Mouse (Mus musculus): ENCODE data around the gene Stk39. TPM values are rescaled to one million over a fixed set of nuclear protein-coding genes. Genes with fewer than 3 reads are reported as not detected.

Stk39 gene
- polyA plus RNA-seq, 1 experiment from 2014 or later: 30.0 TPM

DNA sequence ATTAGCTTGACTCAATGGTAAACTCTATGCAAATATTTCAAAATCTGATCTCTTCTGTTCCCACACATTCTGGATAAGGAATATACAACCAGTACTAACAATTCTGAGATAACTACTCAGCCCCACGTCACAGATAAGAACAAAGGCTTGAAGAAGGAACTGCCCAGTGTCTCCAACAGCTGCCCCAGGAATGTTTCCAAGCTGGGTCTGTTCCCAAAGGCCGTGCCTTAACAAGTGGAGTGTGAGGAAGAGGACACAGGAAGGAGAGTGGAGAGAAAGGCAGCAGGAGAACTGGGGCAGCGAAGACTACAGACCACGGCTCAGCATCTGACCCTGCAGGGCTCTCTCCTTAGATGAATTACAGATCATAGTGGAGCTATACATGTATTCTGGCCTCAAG, 39.2 kb downstream of the Stk39 start:
- no peaks in the 10 kb centered on the region for H3K36me3 ChIP-seq (ENCODE audit: control insufficient read depth, insufficient read depth, low read length)
- WGBS: 75% methylated on average over 4 of the region's 4 CpGs
- no peak for ATAC-seq (ENCODE audit: low FRiP score, low TSS enrichment)
- H3K9me3 ChIP-seq (ENCODE audit: control insufficient read depth, low read length): no peaks in the 10 kb centered on the region
- H3K4me1 ChIP-seq (ENCODE audit: control insufficient read depth, insufficient read depth, low read length): peaks cover 41% of the 10 kb centered on the region
- H3K27ac ChIP-seq (ENCODE audit: low read depth, low read length): no peak overlapping the region
- no peak overlapping the region for H3K4me2 ChIP-seq (replicated peaks; ENCODE audit: low read depth, low read length)
- no peak overlapping the region for H3K4me3 ChIP-seq (ENCODE audit: low read length)
- no peak overlapping the region for H3K9ac ChIP-seq (ENCODE audit: low read depth, low read length)
- H3K27me3 ChIP-seq (ENCODE audit: control insufficient read depth, insufficient read depth, low read length): no peaks in the 10 kb centered on the region

DNA sequence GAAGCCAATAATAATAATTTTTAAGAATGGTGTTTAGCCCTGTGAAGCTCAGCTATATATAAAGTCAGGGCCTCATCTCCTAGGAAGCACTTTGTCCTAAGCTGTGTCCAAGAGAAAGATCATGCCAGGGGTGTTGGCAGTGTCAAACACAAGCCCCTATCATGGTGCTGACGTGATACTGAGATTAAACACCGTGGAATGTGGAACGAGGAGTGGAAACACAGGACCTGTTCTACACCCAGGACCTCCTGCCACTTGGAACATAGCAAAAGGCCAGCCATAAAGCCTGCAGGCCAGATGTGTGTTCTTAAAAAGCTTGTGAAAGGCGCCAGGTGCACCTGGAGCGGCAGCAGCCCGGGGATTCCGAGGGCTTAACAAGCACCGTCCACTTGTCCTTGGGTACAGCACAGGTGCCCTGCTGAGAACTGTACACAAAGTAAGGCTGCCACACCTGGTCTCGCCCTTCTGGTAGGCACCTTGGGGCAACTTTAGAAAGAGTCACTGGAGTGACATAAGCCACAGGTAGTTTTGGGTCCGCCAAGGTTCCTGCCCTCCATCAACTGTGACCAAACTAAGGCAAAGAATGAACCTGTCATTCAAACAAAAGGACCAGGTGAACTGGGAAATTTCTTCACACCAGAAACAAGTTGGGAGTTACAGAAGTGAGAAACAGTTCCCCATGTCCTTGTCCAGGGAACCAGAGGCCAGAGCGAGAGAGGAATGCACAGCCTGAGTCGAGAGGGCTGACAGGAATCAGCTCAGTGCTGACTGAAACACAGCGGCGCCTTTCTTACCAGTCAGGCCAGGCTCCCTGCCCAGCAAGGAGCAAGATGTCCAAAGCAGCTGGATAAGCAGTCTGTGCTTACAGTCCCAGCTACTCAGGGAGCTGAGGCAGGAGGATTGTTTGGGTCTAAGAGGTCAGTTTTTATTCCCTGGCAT, 40.8 kb downstream of the Stk39 start:
- Histone ChIP-seq H3K9ac (ENCODE audit: low read depth, low read length) (no peak overlapping the region), H3K4me1 (ENCODE audit: control insufficient read depth, insufficient read depth, low read length) (peaks cover 35% of the 10 kb centered on the region), H3K4me3 (ENCODE audit: low read length) (no peak overlapping the region), H3K4me2 (replicated peaks; ENCODE audit: low read depth, low read length) (no peak overlapping the region), H3K36me3 (ENCODE audit: control insufficient read depth, insufficient read depth, low read length) (no peaks in the 10 kb centered on the region), H3K27me3 (ENCODE audit: control insufficient read depth, insufficient read depth, low read length) (no peaks in the 10 kb centered on the region), H3K9me3 (ENCODE audit: control insufficient read depth, low read length) (no peaks in the 10 kb centered on the region), H3K27ac (ENCODE audit: low read depth, low read length) (no peak overlapping the region)
- no peak for ATAC-seq (ENCODE audit: low FRiP score, low TSS enrichment)
- 89% methylated on average over 14 of the region's 14 CpGs for WGBS

DNA sequence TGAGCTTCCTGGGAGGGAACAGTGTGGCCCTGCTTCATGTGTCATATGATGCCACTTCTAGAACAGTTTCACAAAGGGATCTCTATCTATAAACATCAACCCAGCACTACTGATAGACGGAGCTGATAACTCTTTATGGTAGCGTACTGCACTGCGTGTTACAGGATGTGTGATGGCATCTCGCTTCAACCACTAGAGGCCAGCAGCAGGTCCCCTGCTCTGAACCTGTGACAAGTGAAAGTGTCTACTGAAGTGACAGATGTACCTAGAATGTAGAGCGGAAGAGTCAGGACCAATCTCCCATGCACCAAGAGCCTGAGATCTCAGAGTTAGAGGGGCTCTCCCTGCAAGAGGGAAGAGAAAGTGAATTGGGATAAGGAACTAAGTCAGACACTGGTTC, 41.6 kb downstream of the Stk39 start:
- Histone ChIP-seq H3K9me3 (ENCODE audit: control insufficient read depth, low read length) (no peaks in the 10 kb centered on the region), H3K27me3 (ENCODE audit: control insufficient read depth, insufficient read depth, low read length) (no peaks in the 10 kb centered on the region), H3K27ac (ENCODE audit: low read depth, low read length) (no peak overlapping the region), H3K9ac (ENCODE audit: low read depth, low read length) (no peak overlapping the region), H3K4me3 (ENCODE audit: low read length) (no peak overlapping the region), H3K4me1 (ENCODE audit: control insufficient read depth, insufficient read depth, low read length) (peaks cover 27% of the 10 kb centered on the region), H3K36me3 (ENCODE audit: control insufficient read depth, insufficient read depth, low read length) (no peaks in the 10 kb centered on the region), H3K4me2 (replicated peaks; ENCODE audit: low read depth, low read length) (no peak overlapping the region)
- ATAC-seq (ENCODE audit: low FRiP score, low TSS enrichment): 0 out of 2 replicates have a peak, but pooled peaks have one; percentile 2
- 86% methylated on average over 5 of the region's 5 CpGs for WGBS

DNA sequence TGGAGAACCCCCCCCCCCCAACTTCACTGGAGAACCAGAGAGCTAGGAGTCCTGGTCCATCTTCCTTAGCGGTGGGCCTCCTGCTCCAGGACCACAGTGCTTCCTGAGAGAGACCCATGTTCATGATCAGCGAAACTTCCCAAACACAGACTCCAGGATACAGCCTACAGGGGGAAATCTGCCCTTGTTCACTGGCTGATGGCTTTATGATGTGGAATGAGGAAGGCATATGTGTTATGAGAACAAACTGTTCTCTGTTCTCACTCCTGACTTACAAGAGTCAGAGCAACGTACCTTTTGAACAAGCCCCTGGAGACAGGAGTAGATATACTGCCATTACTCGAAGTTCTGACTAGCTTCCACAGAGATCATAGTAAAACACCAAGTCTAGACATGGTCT, 42.6 kb downstream of the Stk39 start:
- 74% methylated on average over 4 of the region's 4 CpGs for WGBS
- no peak for ATAC-seq (ENCODE audit: low FRiP score, low TSS enrichment)

DNA sequence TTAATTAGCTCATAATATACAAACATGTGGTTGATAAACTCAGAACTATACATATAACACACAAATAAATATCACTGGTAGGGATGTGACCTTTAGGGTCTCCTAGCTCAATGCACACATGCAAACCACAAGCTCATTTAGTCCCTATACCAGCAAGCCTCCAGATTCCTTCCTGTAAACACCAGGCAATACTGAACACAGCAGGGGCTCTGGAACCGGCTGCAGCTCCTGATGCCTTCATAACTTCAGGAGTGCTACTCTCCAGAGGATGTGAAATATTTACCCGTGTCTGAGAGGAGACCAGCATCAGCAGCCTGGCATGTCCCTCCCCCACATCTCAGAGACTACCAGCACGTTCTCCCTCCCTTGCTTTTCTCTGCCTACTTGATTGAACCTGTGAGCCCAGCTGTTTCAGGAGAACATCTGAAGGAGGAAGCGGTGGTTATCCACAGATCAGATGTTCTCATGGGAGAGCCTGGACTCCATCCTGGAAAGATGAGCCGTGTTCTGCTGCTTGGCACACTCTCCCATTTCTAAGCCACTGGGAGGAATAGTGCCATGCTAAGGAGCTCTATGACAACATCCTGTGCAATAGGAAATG, 45.0 kb downstream of the Stk39 start:
- H3K27me3 ChIP-seq (ENCODE audit: control insufficient read depth, insufficient read depth, low read length): no peaks in the 10 kb centered on the region
- H3K9ac ChIP-seq (ENCODE audit: low read depth, low read length): no peak overlapping the region
- 58% methylated on average over 5 of the region's 5 CpGs for WGBS
- no peaks in the 10 kb centered on the region for H3K36me3 ChIP-seq (ENCODE audit: control insufficient read depth, insufficient read depth, low read length)
- no peak for ATAC-seq (ENCODE audit: low FRiP score, low TSS enrichment)
- 0 out of 2 replicates have a peak, but pooled peaks cover 7% of the 10 kb centered on the region for H3K4me1 ChIP-seq (ENCODE audit: control insufficient read depth, insufficient read depth, low read length)
- H3K9me3 ChIP-seq (ENCODE audit: control insufficient read depth, low read length): no peaks in the 10 kb centered on the region
- no peak overlapping the region for H3K4me2 ChIP-seq (replicated peaks; ENCODE audit: low read depth, low read length)
- H3K27ac ChIP-seq (ENCODE audit: low read depth, low read length): no peak overlapping the region
- H3K4me3 ChIP-seq (ENCODE audit: low read length): no peak overlapping the region

More for the DNA sequence above, 42.6 kb downstream of the Stk39 start:
- H3K36me3 ChIP-seq (ENCODE audit: control insufficient read depth, insufficient read depth, low read length): no peaks in the 10 kb centered on the region
- no peaks in the 10 kb centered on the region for H3K9me3 ChIP-seq (ENCODE audit: control insufficient read depth, low read length)
- peaks cover 17% of the 10 kb centered on the region for H3K4me1 ChIP-seq (ENCODE audit: control insufficient read depth, insufficient read depth, low read length)
- H3K9ac ChIP-seq (ENCODE audit: low read depth, low read length): no peak overlapping the region
- no peak overlapping the region for H3K4me2 ChIP-seq (replicated peaks; ENCODE audit: low read depth, low read length)
- H3K27me3 ChIP-seq (ENCODE audit: control insufficient read depth, insufficient read depth, low read length): no peaks in the 10 kb centered on the region
- H3K27ac ChIP-seq (ENCODE audit: low read depth, low read length): no peak overlapping the region
- H3K4me3 ChIP-seq (ENCODE audit: low read length): no peak overlapping the region

DNA sequence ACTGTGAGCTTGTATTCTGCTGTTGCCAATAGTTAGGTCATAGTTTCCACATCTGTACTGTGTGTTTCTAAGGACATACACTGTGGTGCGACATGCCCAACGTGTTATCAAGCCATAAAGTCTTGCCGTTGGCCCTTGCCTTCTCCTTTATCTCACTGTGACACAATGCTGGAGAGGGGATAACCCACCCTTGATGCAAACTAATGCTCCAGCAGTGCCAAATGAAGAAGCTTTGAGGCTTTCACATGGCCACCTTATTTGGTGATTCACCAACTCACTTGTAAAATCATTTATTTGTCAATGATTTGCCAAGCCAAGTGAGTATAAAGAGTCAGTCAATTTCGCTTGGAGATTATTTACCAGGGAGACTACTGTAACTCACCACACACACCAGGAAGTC, 46.0 kb downstream of the Stk39 start:
- H3K27ac ChIP-seq (ENCODE audit: low read depth, low read length): no peak overlapping the region
- no peak overlapping the region for H3K4me2 ChIP-seq (replicated peaks; ENCODE audit: low read depth, low read length)
- ATAC-seq (ENCODE audit: low FRiP score, low TSS enrichment): no peak
- H3K27me3 ChIP-seq (ENCODE audit: control insufficient read depth, insufficient read depth, low read length): no peaks in the 10 kb centered on the region
- peaks cover 12% of the 10 kb centered on the region; the same call in 1 of the 2 replicates for H3K4me1 ChIP-seq (ENCODE audit: control insufficient read depth, insufficient read depth, low read length)
- H3K9me3 ChIP-seq (ENCODE audit: control insufficient read depth, low read length): no peaks in the 10 kb centered on the region
- no peaks in the 10 kb centered on the region for H3K36me3 ChIP-seq (ENCODE audit: control insufficient read depth, insufficient read depth, low read length)
- H3K9ac ChIP-seq (ENCODE audit: low read depth, low read length): no peak overlapping the region
- 83% methylated on average over 4 of the region's 4 CpGs for WGBS
- no peak overlapping the region for H3K4me3 ChIP-seq (ENCODE audit: low read length)

DNA sequence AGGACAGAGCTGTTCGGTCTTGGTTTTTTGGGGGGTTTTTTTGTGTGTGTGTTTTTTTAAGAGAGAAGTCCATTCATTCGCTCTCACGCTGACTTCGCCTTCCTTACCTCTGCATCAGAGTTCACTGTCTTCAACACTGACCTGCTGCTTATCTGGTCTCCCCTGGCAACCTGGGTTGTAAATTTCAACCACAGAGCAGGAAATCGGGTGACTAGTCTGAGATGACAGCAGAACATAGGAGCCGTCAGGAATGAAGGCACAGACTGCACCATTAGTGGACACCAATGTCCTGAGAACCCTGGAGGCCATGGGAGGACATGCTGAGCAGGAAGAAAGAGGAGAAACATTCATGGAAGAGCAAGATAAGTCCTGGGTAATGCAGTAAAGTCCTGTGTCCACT, 51.1 kb downstream of the Stk39 start:
- WGBS: 43% methylated on average over 6 of the region's 6 CpGs
- no peak for ATAC-seq (ENCODE audit: low FRiP score, low TSS enrichment)
- H3K4me1 ChIP-seq (ENCODE audit: control insufficient read depth, insufficient read depth, low read length): peaks cover 8% of the 10 kb centered on the region; the same call in 1 of the 2 replicates

DNA sequence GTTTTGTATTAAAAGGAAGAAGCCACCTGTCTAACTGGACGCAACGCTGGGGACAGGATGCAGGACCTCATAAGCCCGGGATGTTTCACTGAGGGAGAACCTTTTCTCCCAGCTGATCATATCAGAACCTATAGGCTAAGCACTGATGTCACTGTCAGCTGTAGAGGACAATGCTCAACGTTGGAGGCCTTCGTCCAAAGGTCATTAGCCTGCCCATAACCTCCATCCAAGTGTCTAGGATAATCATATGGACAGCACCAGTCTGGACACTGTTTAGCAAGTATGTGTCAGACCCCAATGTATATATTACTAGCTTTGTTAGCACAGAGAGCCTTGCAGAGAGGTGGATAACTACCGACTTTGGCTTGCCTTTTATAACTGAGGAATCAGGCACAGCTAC, 51.8 kb downstream of the Stk39 start:
- Histone ChIP-seq H3K27ac (ENCODE audit: low read depth, low read length) (no peak overlapping the region), H3K4me2 (replicated peaks; ENCODE audit: low read depth, low read length) (no peak overlapping the region), H3K9me3 (ENCODE audit: control insufficient read depth, low read length) (no peaks in the 10 kb centered on the region), H3K27me3 (ENCODE audit: control insufficient read depth, insufficient read depth, low read length) (no peaks in the 10 kb centered on the region), H3K4me3 (ENCODE audit: low read length) (no peak overlapping the region), H3K9ac (ENCODE audit: low read depth, low read length) (no peak overlapping the region), H3K4me1 (ENCODE audit: control insufficient read depth, insufficient read depth, low read length) (peaks cover 8% of the 10 kb centered on the region; the same call in 1 of the 2 replicates), H3K36me3 (ENCODE audit: control insufficient read depth, insufficient read depth, low read length) (no peaks in the 10 kb centered on the region)
- WGBS: 81% methylated on average over 6 of the region's 6 CpGs
- no peak for ATAC-seq (ENCODE audit: low FRiP score, low TSS enrichment)

More for the DNA sequence above, 51.1 kb downstream of the Stk39 start:
- H3K9ac ChIP-seq (ENCODE audit: low read depth, low read length): no peak overlapping the region
- H3K4me3 ChIP-seq (ENCODE audit: low read length): no peak overlapping the region
- no peak overlapping the region for H3K4me2 ChIP-seq (replicated peaks; ENCODE audit: low read depth, low read length)
- no peaks in the 10 kb centered on the region for H3K9me3 ChIP-seq (ENCODE audit: control insufficient read depth, low read length)
- no peak overlapping the region for H3K27ac ChIP-seq (ENCODE audit: low read depth, low read length)
- no peaks in the 10 kb centered on the region for H3K36me3 ChIP-seq (ENCODE audit: control insufficient read depth, insufficient read depth, low read length)
- no peaks in the 10 kb centered on the region for H3K27me3 ChIP-seq (ENCODE audit: control insufficient read depth, insufficient read depth, low read length)

DNA sequence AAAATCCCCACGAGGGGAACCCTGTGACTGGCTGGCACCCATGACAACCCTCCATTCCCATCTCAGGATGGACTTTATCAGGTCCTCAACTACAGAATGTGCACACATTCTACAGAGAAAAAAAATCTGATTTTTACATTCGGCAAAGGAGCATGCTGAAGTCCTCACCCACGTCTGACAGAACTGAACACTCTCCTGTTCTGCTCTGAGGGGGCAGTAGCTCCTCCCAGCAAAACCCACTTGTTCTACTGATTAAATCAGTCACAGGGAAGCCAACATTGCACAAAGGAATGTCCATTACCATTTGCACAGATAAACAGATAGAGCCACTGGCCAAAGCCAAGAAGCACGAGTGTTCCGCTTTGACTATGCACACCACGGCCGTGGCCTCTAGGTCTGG, 52.3 kb downstream of the Stk39 start:
- ATAC-seq (ENCODE audit: low FRiP score, low TSS enrichment): no peak

More for the DNA sequence above, 52.3 kb downstream of the Stk39 start:
- no peaks in the 10 kb centered on the region for H3K9me3 ChIP-seq (ENCODE audit: control insufficient read depth, low read length)
- peaks cover 8% of the 10 kb centered on the region; the same call in 1 of the 2 replicates for H3K4me1 ChIP-seq (ENCODE audit: control insufficient read depth, insufficient read depth, low read length)
- 74% methylated on average over 7 of the region's 7 CpGs for WGBS
- H3K27me3 ChIP-seq (ENCODE audit: control insufficient read depth, insufficient read depth, low read length): no peaks in the 10 kb centered on the region
- H3K36me3 ChIP-seq (ENCODE audit: control insufficient read depth, insufficient read depth, low read length): no peaks in the 10 kb centered on the region
- no peak overlapping the region for H3K27ac ChIP-seq (ENCODE audit: low read depth, low read length)
- H3K9ac ChIP-seq (ENCODE audit: low read depth, low read length): no peak overlapping the region
- H3K4me3 ChIP-seq (ENCODE audit: low read length): no peak overlapping the region
- no peak overlapping the region for H3K4me2 ChIP-seq (replicated peaks; ENCODE audit: low read depth, low read length)

Measured in kidney, embryonic 14.5 days (tissue).